Mouse (Mus musculus) forelimb bud, embryonic 11.5 days (tissue): ENCODE results near the gene Ikzf1.

Experiments
- DNase-seq: peaks from one replicate; pipeline ENCODE4 v3.0.0-alpha.2; 2012; ENCODE audit warnings: low read depth, low spot score

The Ikzf1 gene

GRCm38 (mm10) chr11:11690059-11690844, 5.4 kb downstream of the Ikzf1 start:
- DNase-seq: no peak

- DNase-seq: no peak
Observed at GRCm38 (mm10) chr11:11690845-11691196, 6.0 kb downstream of the Ikzf1 start.

- no peak for DNase-seq
Observed at GRCm38 (mm10) chr11:11691324-11692058, 6.7 kb downstream of the Ikzf1 start.

- no peak for DNase-seq
Observed at GRCm38 (mm10) chr11:11692558-11693166, 7.9 kb downstream of the Ikzf1 start.

- DNase-seq: no peak
Observed at GRCm38 (mm10) chr11:11693446-11693845, 8.6 kb downstream of the Ikzf1 start.

GRCm38 (mm10) chr11:11694072-11694471, 9.3 kb downstream of the Ikzf1 start:
- no peak for DNase-seq

GRCm38 (mm10) chr11:11694472-11695177, 9.8 kb downstream of the Ikzf1 start:
- DNase-seq: no peak

GRCm38 (mm10) chr11:11695211-11695887, 10.5 kb downstream of the Ikzf1 start:
- DNase-seq: no peak

GRCm38 (mm10) chr11:11695907-11696306, 11.1 kb downstream of the Ikzf1 start:
- no peak for DNase-seq

GRCm38 (mm10) chr11:11696814-11697213, 12.0 kb downstream of the Ikzf1 start:
- DNase-seq: no peak

- no peak for DNase-seq
Observed at GRCm38 (mm10) chr11:11701378-11701777, 16.6 kb downstream of the Ikzf1 start.

- DNase-seq: no peak
Observed at GRCm38 (mm10) chr11:11703776-11704175, 19.0 kb downstream of the Ikzf1 start.

GRCm38 (mm10) chr11:11708154-11708719, 23.4 kb downstream of the Ikzf1 start:
- no peak for DNase-seq

GRCm38 (mm10) chr11:11709311-11709710, 24.5 kb downstream of the Ikzf1 start:
- DNase-seq: no peak

- DNase-seq: no peak
Observed at GRCm38 (mm10) chr11:11710718-11711117, 25.9 kb downstream of the Ikzf1 start.

GRCm38 (mm10) chr11:11711748-11712147, 26.9 kb downstream of the Ikzf1 start:
- DNase-seq: no peak

GRCm38 (mm10) chr11:11714676-11715075, 29.9 kb downstream of the Ikzf1 start:
- no peak for DNase-seq

- no peak for DNase-seq
Observed at GRCm38 (mm10) chr11:11715963-11716691, 31.3 kb downstream of the Ikzf1 start.

- no peak for DNase-seq
Observed at GRCm38 (mm10) chr11:11716692-11717037, 31.9 kb downstream of the Ikzf1 start.

GRCm38 (mm10) chr11:11717606-11718167, 32.9 kb downstream of the Ikzf1 start:
- no peak for DNase-seq
